Comparison of ENCODE assay signal across 18 mouse cellular contexts in genomic region chr3:85339926-85340325, GRCm38 (mm10).
DNase-seq lines count a peak whose midpoint lies in the region; ATAC-seq lines count a peak whose summit lies in the region.
"Had no signal": no experiment of that assay in that cellular context is flagged by ENCODE, and none has a peak within 500 bp of the region (broad histone marks: within the 10 kb centered on the region; RNA-seq: fewer than 3 reads in every experiment).

No protein-coding gene starts in this region.

- peak overlapping the region; percentile 54; the same call in 1 of the 2 replicates for H3K27ac ChIP-seq in forebrain, embryonic 15.5 days (replicated peaks)
- no peak overlapping the region for H3K27ac ChIP-seq in forebrain, embryonic 16.5 days (ENCODE audit: low read length)
- 0 out of 2 replicates have a peak overlapping the region, but pooled peaks have one; percentile 17 for H3K27ac ChIP-seq in heart, embryonic 12.5 days (ENCODE audit: poor library complexity, severe bottlenecking)
- peak overlapping the region; percentile 23; the same call in 1 of the 2 replicates for H3K27ac ChIP-seq in hindbrain, embryonic 16.5 days (ENCODE audit: low read depth, low read length)
- no peak overlapping the region for H3K27ac ChIP-seq in hindbrain, embryonic 12.5 days
- H3K27ac ChIP-seq in midbrain, embryonic 13.5 days = peak overlapping the region; percentile 57
- H3K27ac ChIP-seq: kidney, postnatal 0 days; macrophage; midbrain, embryonic 12.5 days had no signal

- H3K27me3 ChIP-seq in forebrain, embryonic 15.5 days = no peaks in the 10 kb centered on the region
- no peaks in the 10 kb centered on the region for H3K27me3 ChIP-seq in forebrain, embryonic 16.5 days (replicated peaks; ENCODE audit: control insufficient read depth, insufficient read depth, low read length)
- no peaks in the 10 kb centered on the region for H3K27me3 ChIP-seq in heart, embryonic 12.5 days (replicated peaks)
- H3K27me3 ChIP-seq in hindbrain, embryonic 16.5 days (replicated peaks; ENCODE audit: control insufficient read depth, insufficient read depth, low read length) = no peaks in the 10 kb centered on the region
- H3K27me3 ChIP-seq in hindbrain, embryonic 12.5 days = no peaks in the 10 kb centered on the region
- no peaks in the 10 kb centered on the region for H3K27me3 ChIP-seq in midbrain, embryonic 13.5 days
- H3K27me3 ChIP-seq: midbrain, embryonic 12.5 days had no signal

- H3K9me3 ChIP-seq in forebrain, embryonic 15.5 days = no peaks in the 10 kb centered on the region
- H3K9me3 ChIP-seq in forebrain, embryonic 16.5 days (ENCODE audit: control insufficient read depth, low read length) = no peaks in the 10 kb centered on the region
- no peaks in the 10 kb centered on the region for H3K9me3 ChIP-seq in heart, embryonic 12.5 days (replicated peaks)
- no peaks in the 10 kb centered on the region for H3K9me3 ChIP-seq in hindbrain, embryonic 16.5 days (ENCODE audit: control insufficient read depth, low read length)
- H3K9me3 ChIP-seq in hindbrain, embryonic 12.5 days (replicated peaks) = no peaks in the 10 kb centered on the region
- no peaks in the 10 kb centered on the region for H3K9me3 ChIP-seq in midbrain, embryonic 13.5 days
- H3K9me3 ChIP-seq: midbrain, embryonic 12.5 days had no signal

- no peak overlapping the region for H3K4me3 ChIP-seq in forebrain, embryonic 15.5 days
- H3K4me3 ChIP-seq in forebrain, embryonic 16.5 days (replicated peaks; ENCODE audit: low read length) = no peak overlapping the region
- H3K4me3 ChIP-seq in heart, embryonic 12.5 days = no peak overlapping the region
- no peak overlapping the region for H3K4me3 ChIP-seq in hindbrain, embryonic 16.5 days (ENCODE audit: low read length)
- H3K4me3 ChIP-seq in hindbrain, embryonic 12.5 days = no peak overlapping the region
- no peak overlapping the region for H3K4me3 ChIP-seq in midbrain, embryonic 13.5 days (replicated peaks)
- H3K4me3 ChIP-seq: midbrain, embryonic 12.5 days had no signal

- no peaks in the 10 kb centered on the region for H3K36me3 ChIP-seq in forebrain, embryonic 15.5 days
- no peaks in the 10 kb centered on the region for H3K36me3 ChIP-seq in forebrain, embryonic 16.5 days (ENCODE audit: control insufficient read depth, insufficient read depth)
- H3K36me3 ChIP-seq in heart, embryonic 12.5 days = no peaks in the 10 kb centered on the region
- H3K36me3 ChIP-seq in hindbrain, embryonic 16.5 days (ENCODE audit: control insufficient read depth, insufficient read depth, low read length) = no peaks in the 10 kb centered on the region
- H3K36me3 ChIP-seq in hindbrain, embryonic 12.5 days = no peaks in the 10 kb centered on the region
- H3K36me3 ChIP-seq in midbrain, embryonic 13.5 days = no peaks in the 10 kb centered on the region
- H3K36me3 ChIP-seq: midbrain, embryonic 12.5 days had no signal

- WGBS in forebrain, embryonic 15.5 days = 68% methylated on average over 2 of the region's 2 CpGs
- WGBS in forebrain, embryonic 16.5 days = 71% methylated on average over 2 of the region's 2 CpGs
- WGBS in heart, embryonic 12.5 days = 75% methylated on average over 2 of the region's 2 CpGs
- WGBS in hindbrain, embryonic 16.5 days = 74% methylated on average over 2 of the region's 2 CpGs
- 74% methylated on average over 2 of the region's 2 CpGs for WGBS in hindbrain, embryonic 12.5 days
- 79% methylated on average over 2 of the region's 2 CpGs for WGBS in midbrain, embryonic 13.5 days

- H3K4me2 ChIP-seq in forebrain, embryonic 15.5 days (replicated peaks) = no peak overlapping the region
- no peak overlapping the region for H3K4me2 ChIP-seq in forebrain, embryonic 16.5 days (ENCODE audit: low read length)
- no peak overlapping the region for H3K4me2 ChIP-seq in heart, embryonic 12.5 days
- no peak overlapping the region for H3K4me2 ChIP-seq in hindbrain, embryonic 16.5 days (ENCODE audit: low read length)
- no peak overlapping the region for H3K4me2 ChIP-seq in hindbrain, embryonic 12.5 days (replicated peaks)
- no peak overlapping the region for H3K4me2 ChIP-seq in midbrain, embryonic 13.5 days (replicated peaks)
- H3K4me2 ChIP-seq: midbrain, embryonic 12.5 days had no signal

- no peak for DNase-seq in heart, postnatal 25 days (ENCODE audit: low spot score)
- DNase-seq in adrenal gland, adult (ENCODE audit: inconsistent age in 2 of 2, low spot score in 1 of 2) = no peak
- DNase-seq: cerebellum, adult 2 months; cerebellum, postnatal 25 days; gastrocnemius, postnatal 25 days; thymus, adult 18-20 months; thymus, postnatal 36 days had no signal

- peaks cover 19% of the 10 kb centered on the region for H3K4me1 ChIP-seq in forebrain, embryonic 15.5 days
- H3K4me1 ChIP-seq in forebrain, embryonic 16.5 days (replicated peaks; ENCODE audit: control insufficient read depth, insufficient read depth, low read length) = peaks cover 12% of the 10 kb centered on the region
- H3K4me1 ChIP-seq in heart, embryonic 12.5 days (replicated peaks) = peaks cover 26% of the 10 kb centered on the region
- peaks cover 8% of the 10 kb centered on the region for H3K4me1 ChIP-seq in hindbrain, embryonic 16.5 days (ENCODE audit: control insufficient read depth, insufficient read depth, low read depth, low read length)
- peaks cover 27% of the 10 kb centered on the region for H3K4me1 ChIP-seq in hindbrain, embryonic 12.5 days
- peaks cover 20% of the 10 kb centered on the region for H3K4me1 ChIP-seq in midbrain, embryonic 13.5 days (replicated peaks)

- no peak for ATAC-seq in forebrain, embryonic 15.5 days (replicated peaks)
- ATAC-seq in forebrain, embryonic 16.5 days = no peak
- no peak for ATAC-seq in heart, embryonic 12.5 days (ENCODE audit: insufficient number of reproducible peaks, low FRiP score)
- ATAC-seq in hindbrain, embryonic 16.5 days = no peak
- no peak for ATAC-seq in hindbrain, embryonic 12.5 days (ENCODE audit: low FRiP score)
- ATAC-seq in midbrain, embryonic 13.5 days = no peak
- ATAC-seq: activated CD4-positive, CD25-positive, alpha-beta regulatory T cell, adult 4 months; lung, postnatal 0 days had no signal

- no peak overlapping the region for H3K9ac ChIP-seq in forebrain, embryonic 15.5 days (replicated peaks)
- H3K9ac ChIP-seq in forebrain, embryonic 16.5 days (replicated peaks; ENCODE audit: low read depth, low read length) = no peak overlapping the region
- no peak overlapping the region for H3K9ac ChIP-seq in heart, embryonic 12.5 days
- no peak overlapping the region for H3K9ac ChIP-seq in hindbrain, embryonic 16.5 days (ENCODE audit: low read depth, low read length)
- no peak overlapping the region for H3K9ac ChIP-seq in hindbrain, embryonic 12.5 days
- no peak overlapping the region for H3K9ac ChIP-seq in midbrain, embryonic 13.5 days (replicated peaks)
- H3K9ac ChIP-seq: midbrain, embryonic 12.5 days had no signal

- intact Hi-C loops in heart, postnatal 25 days (cut with DNase I) = loop anchor here (5.0 to 10.0 kb wide), 2 partner anchors 177 to 215 kb away; no protein-coding TSS in a partner anchor

Comparison
In these comparisons a context has a peak if more than half of its experiments do, and no peak if none do; other contexts are left out.
1. H3K27ac ChIP-seq: peak in forebrain, embryonic 15.5 days (single experiment), heart, embryonic 12.5 days (single experiment), hindbrain, embryonic 16.5 days (single experiment) and midbrain, embryonic 13.5 days (single experiment); none in forebrain, embryonic 16.5 days (single experiment) and hindbrain, embryonic 12.5 days (single experiment).